Mouse (Mus musculus): ENCODE data around the gene Ctdnep1. TPM values are rescaled to one million over a fixed set of nuclear protein-coding genes. Genes with fewer than 3 reads are reported as not detected.
A peak's percentile ranks its signal among the peaks of the same experiment; 100 is the strongest.

Gene Ctdnep1
- polyA plus RNA-seq, 1 experiment: 171 TPM

- TF ChIP-seq CTCF (IDR thresholded peaks at IDR 0.05; ENCODE audit: borderline replicate concordance, insufficient read depth, low read length): no peak
- peak; percentile 95 for TF ChIP-seq POLR2A (IDR thresholded peaks at IDR 0.05; ENCODE audit: low read depth, low read length)
- Histone ChIP-seq H3K4me3 (ENCODE audit: insufficient read depth, low read length) (peak within 1 kb of the TSS; percentile 98), H3K27ac (ENCODE audit: insufficient read depth, low read length) (peak within 1 kb of the TSS; percentile 81), H3K4me1 (ENCODE audit: control insufficient read depth, insufficient read depth, low read length) (peaks cover 6% of the 10 kb centered on the region; the same call in 1 of the 2 replicates)
These were observed 19.5 kb downstream of the Ctdnep1 start, which contains the start of gene Dvl2 for GRCm38 (mm10) chr11:70000396-70000898. Gene Dvl2, plus strand, starts transcription at chr11:70000595.

GRCm38 (mm10) chr11:70001159-70001558 lies 20.2 kb downstream of the Ctdnep1 start:
- Histone ChIP-seq H3K4me1 (ENCODE audit: control insufficient read depth, insufficient read depth, low read length) (peaks cover 6% of the 10 kb centered on the region; the same call in 1 of the 2 replicates), H3K4me3 (ENCODE audit: insufficient read depth, low read length) (peak overlapping the region; percentile 98), H3K27ac (ENCODE audit: insufficient read depth, low read length) (peak overlapping the region; percentile 81)
- no peak for TF ChIP-seq POLR2A (IDR thresholded peaks at IDR 0.05; ENCODE audit: low read depth, low read length)
- no peak for TF ChIP-seq CTCF (IDR thresholded peaks at IDR 0.05; ENCODE audit: borderline replicate concordance, insufficient read depth, low read length)

- no peak overlapping the region for H3K27ac ChIP-seq (ENCODE audit: insufficient read depth, low read length)
- H3K4me1 ChIP-seq (ENCODE audit: control insufficient read depth, insufficient read depth, low read length): peaks cover 6% of the 10 kb centered on the region; the same call in 1 of the 2 replicates
- TF ChIP-seq POLR2A (IDR thresholded peaks at IDR 0.05; ENCODE audit: low read depth, low read length): no peak
- no peak for TF ChIP-seq CTCF (IDR thresholded peaks at IDR 0.05; ENCODE audit: borderline replicate concordance, insufficient read depth, low read length)
- peak overlapping the region; percentile 98 for H3K4me3 ChIP-seq (ENCODE audit: insufficient read depth, low read length)
These were observed 20.9 kb downstream of the Ctdnep1 start for GRCm38 (mm10) chr11:70001865-70002264.

- TF ChIP-seq POLR2A (IDR thresholded peaks at IDR 0.05; ENCODE audit: low read depth, low read length): no peak
- no peak for TF ChIP-seq CTCF (IDR thresholded peaks at IDR 0.05; ENCODE audit: borderline replicate concordance, insufficient read depth, low read length)
- peak overlapping the region; percentile 3; the same call in 1 of the 2 replicates for H3K4me3 ChIP-seq (ENCODE audit: insufficient read depth, low read length)
- no peak overlapping the region for H3K27ac ChIP-seq (ENCODE audit: insufficient read depth, low read length)
- peaks cover 6% of the 10 kb centered on the region; the same call in 1 of the 2 replicates for H3K4me1 ChIP-seq (ENCODE audit: control insufficient read depth, insufficient read depth, low read length)
These were observed 21.5 kb downstream of the Ctdnep1 start for GRCm38 (mm10) chr11:70002471-70002870.

- Histone ChIP-seq H3K4me3 (ENCODE audit: insufficient read depth, low read length) (no peak overlapping the region), H3K27ac (ENCODE audit: insufficient read depth, low read length) (no peak overlapping the region), H3K4me1 (ENCODE audit: control insufficient read depth, insufficient read depth, low read length) (peaks cover 3% of the 10 kb centered on the region; the same call in 1 of the 2 replicates)
- TF ChIP-seq POLR2A (IDR thresholded peaks at IDR 0.05; ENCODE audit: low read depth, low read length) (no peak), CTCF (IDR thresholded peaks at IDR 0.05; ENCODE audit: borderline replicate concordance, insufficient read depth, low read length) (peak; percentile 26; the same call in 1 of the 2 replicates)
These were observed 24.6 kb downstream of the Ctdnep1 start for GRCm38 (mm10) chr11:70005521-70005920.

GRCm38 (mm10) chr11:70010033-70010432 lies 29.1 kb downstream of the Ctdnep1 start:
- H3K4me3 ChIP-seq (ENCODE audit: insufficient read depth, low read length): no peak overlapping the region
- 0 out of 2 replicates have a peak, but pooled peaks cover 7% of the 10 kb centered on the region for H3K4me1 ChIP-seq (ENCODE audit: control insufficient read depth, insufficient read depth, low read length)
- no peak overlapping the region for H3K27ac ChIP-seq (ENCODE audit: insufficient read depth, low read length)
- no peak for TF ChIP-seq POLR2A (IDR thresholded peaks at IDR 0.05; ENCODE audit: low read depth, low read length)
- no peak for TF ChIP-seq CTCF (IDR thresholded peaks at IDR 0.05; ENCODE audit: borderline replicate concordance, insufficient read depth, low read length)

GRCm38 (mm10) chr11:70010548-70010947 lies 29.6 kb downstream of the Ctdnep1 start:
- H3K4me3 ChIP-seq (ENCODE audit: insufficient read depth, low read length): no peak overlapping the region
- TF ChIP-seq CTCF (IDR thresholded peaks at IDR 0.05; ENCODE audit: borderline replicate concordance, insufficient read depth, low read length): no peak
- no peak for TF ChIP-seq POLR2A (IDR thresholded peaks at IDR 0.05; ENCODE audit: low read depth, low read length)
- H3K27ac ChIP-seq (ENCODE audit: insufficient read depth, low read length): no peak overlapping the region
- 0 out of 2 replicates have a peak, but pooled peaks cover 7% of the 10 kb centered on the region for H3K4me1 ChIP-seq (ENCODE audit: control insufficient read depth, insufficient read depth, low read length)

GRCm38 (mm10) chr11:70010961-70011360 lies 30.0 kb downstream of the Ctdnep1 start:
- H3K4me1 ChIP-seq (ENCODE audit: control insufficient read depth, insufficient read depth, low read length): 0 out of 2 replicates have a peak, but pooled peaks cover 7% of the 10 kb centered on the region
- TF ChIP-seq CTCF (IDR thresholded peaks at IDR 0.05; ENCODE audit: borderline replicate concordance, insufficient read depth, low read length) (no peak), POLR2A (IDR thresholded peaks at IDR 0.05; ENCODE audit: low read depth, low read length) (no peak)
- H3K4me3 ChIP-seq (ENCODE audit: insufficient read depth, low read length): no peak overlapping the region
- H3K27ac ChIP-seq (ENCODE audit: insufficient read depth, low read length): no peak overlapping the region

GRCm38 (mm10) chr11:70012931-70013330 lies 32.0 kb downstream of the Ctdnep1 start:
- no peak overlapping the region for H3K27ac ChIP-seq (ENCODE audit: insufficient read depth, low read length)
- H3K4me3 ChIP-seq (ENCODE audit: insufficient read depth, low read length): no peak overlapping the region
- TF ChIP-seq CTCF (IDR thresholded peaks at IDR 0.05; ENCODE audit: borderline replicate concordance, insufficient read depth, low read length) (no peak), POLR2A (IDR thresholded peaks at IDR 0.05; ENCODE audit: low read depth, low read length) (no peak)
- H3K4me1 ChIP-seq (ENCODE audit: control insufficient read depth, insufficient read depth, low read length): 0 out of 2 replicates have a peak, but pooled peaks cover 7% of the 10 kb centered on the region

- TF ChIP-seq CTCF (IDR thresholded peaks at IDR 0.05; ENCODE audit: borderline replicate concordance, insufficient read depth, low read length) (no peak), POLR2A (IDR thresholded peaks at IDR 0.05; ENCODE audit: low read depth, low read length) (no peak)
- no peak overlapping the region for H3K4me3 ChIP-seq (ENCODE audit: insufficient read depth, low read length)
- H3K4me1 ChIP-seq (ENCODE audit: control insufficient read depth, insufficient read depth, low read length): 0 out of 2 replicates have a peak, but pooled peaks cover 7% of the 10 kb centered on the region
- H3K27ac ChIP-seq (ENCODE audit: insufficient read depth, low read length): no peak overlapping the region
These were observed 32.5 kb downstream of the Ctdnep1 start for GRCm38 (mm10) chr11:70013408-70013807.
